Mouse (Mus musculus) frontal cortex, adult (tissue): ENCODE measurements around the gene Mttp.

ENCODE experiments used
- ATAC-seq: cut with Nextera tagmentation; 2 replicates; pipeline ENCODE4 v1.9.2; 2017; ENCODE audit warnings: mild to moderate bottlenecking, moderate library complexity, mixed read lengths; ENCODE audit not compliant: low TSS enrichment

The Mttp gene

DNA sequence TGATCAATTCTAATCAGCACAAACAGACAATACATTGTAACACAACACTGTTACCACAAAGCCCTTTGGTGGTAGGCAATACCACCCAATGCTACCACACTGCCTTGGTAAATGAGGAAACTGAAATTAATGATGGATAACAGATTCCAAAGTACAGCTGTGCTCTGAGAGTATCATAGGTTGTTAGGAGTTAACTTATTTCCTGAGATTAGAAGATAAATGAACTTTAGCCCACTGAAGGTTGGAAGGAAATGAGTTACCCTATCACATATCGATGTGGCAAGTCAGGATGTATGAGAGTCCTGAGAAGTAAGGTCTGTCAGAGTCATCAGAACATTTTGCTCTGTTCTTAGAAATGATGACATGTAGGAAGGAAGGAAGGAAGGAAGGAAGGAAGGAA, 10.2 kb downstream of the Mttp start:
- ATAC-seq: no peak

DNA sequence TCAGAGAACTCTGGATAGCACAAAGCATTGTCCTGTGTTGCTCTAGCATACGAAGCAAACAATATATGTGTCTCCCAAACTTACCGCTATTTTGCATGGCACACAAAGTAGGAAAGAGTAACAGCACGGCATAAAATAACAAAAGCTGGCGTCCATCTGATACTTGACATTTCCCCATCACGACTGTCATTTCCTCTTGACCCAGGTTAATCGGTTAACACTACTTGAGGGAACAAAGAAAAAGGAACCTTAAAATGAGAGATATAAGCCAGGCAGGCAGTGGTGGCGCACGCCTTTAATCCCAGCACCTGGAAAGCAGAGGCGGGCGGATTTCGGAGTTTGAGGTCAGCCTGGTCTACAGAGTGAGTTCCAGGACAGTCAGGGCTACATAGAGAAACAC, 10.9 kb downstream of the Mttp start:
- no peak for ATAC-seq

DNA sequence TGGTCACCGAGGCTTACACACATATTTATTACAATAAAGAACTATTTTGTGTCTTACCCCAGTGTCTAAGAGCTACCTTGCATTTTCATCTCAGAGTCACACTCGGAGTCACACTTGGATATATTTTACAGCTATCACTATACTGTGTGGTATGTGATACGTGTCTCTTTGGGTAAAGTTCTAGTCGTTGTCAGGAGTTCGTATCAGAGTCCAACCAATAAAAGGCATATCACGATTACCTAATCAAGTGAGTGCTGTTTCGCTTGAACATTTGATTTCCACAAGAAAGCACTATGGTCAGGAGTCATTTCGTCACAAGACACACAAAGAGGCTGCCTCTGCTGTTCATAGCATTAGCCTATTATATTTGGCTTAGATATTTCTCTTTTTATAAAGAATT, 11.3 kb downstream of the Mttp start:
- ATAC-seq: no peak

DNA sequence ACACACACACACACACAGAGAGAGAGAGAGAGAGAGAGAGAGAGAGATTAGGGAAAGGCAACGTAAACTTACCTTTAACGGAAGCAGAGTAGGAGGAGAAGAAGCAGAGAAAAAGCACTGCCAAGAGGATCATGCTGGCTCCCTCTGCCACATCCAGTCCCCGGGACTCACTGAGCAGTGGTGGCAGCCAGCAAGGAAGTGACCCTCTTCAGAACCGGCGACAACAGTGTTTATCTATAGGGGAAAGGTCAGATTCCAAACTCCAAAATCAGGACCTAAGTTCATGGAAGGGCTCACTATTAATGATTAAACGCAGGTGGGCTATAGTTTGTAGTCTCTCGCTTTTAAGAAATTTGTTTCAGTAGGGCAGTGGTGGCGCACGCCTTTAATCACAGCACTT, 13.6 kb downstream of the Mttp start:
- no peak for ATAC-seq

- no peak for ATAC-seq
Measured at GRCm38 (mm10) chr3:138130692-138131091, 14.1 kb downstream of the Mttp start.

- ATAC-seq: no peak
Measured at GRCm38 (mm10) chr3:138129110-138129509, 15.7 kb downstream of the Mttp start.

DNA sequence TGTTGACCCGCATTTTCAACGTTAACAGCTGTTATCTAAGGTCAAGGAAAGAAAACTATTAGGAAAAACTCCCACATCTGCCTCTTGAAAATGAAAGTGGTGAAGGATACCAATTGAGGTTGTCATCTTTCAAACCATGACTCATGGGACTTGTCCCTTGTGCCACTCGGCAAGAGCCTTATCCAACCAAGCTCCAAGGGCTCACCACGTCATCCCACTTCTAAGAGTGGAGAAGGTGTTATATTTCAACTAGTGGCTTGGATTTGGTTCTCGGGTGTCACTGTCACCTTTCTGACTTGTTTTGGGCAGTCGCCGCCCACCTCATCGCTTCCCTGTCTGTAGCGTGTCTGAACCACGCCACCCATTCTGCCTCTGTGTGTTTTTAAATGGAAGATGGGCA, 20.9 kb downstream of the Mttp start:
- no peak for ATAC-seq

DNA sequence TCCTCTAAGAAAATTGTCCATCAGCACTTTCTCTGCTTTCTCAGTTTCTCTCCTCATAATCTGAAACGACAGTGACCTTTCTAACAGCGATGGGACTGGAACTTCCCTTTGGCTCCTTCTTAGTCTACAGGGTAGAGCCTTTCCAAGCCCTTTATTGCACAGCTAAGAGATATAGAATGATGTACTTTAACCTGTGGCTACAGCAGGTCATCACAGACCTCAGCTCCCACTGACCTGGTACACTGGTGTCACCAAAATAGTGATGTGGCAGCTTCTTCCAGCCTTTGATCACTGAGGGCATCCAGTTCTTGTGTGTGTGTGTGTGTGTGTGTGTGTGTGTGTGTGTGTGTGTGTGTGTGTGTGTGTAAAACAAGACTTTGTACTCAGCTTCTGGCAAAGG, 23.3 kb downstream of the Mttp start:
- no peak for ATAC-seq

GRCm38 (mm10) chr3:138119444-138120105, 25.2 kb downstream of the Mttp start:
- 0 out of 2 replicates have a peak, but pooled peaks have one; percentile 11 for ATAC-seq

DNA sequence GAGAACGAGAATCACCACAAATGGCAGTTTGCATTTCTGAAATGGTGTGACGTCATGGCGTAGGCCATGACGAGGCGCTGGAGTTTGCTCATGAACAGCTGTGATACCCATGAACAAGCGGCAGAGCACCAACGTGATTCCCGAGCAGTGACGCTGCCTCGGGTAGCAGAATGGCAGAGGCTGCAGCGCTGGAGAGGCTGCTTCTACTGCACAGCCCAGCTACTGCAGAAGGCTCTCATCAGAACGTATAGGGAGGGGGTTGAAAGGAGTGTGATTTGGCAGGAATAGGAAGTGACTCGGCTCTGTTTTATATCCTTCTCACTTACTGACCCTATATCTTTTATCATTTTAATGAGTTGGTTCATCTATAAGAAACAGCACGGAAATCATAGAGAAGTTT, 25.9 kb downstream of the Mttp start:
- ATAC-seq: peak; percentile 79

DNA sequence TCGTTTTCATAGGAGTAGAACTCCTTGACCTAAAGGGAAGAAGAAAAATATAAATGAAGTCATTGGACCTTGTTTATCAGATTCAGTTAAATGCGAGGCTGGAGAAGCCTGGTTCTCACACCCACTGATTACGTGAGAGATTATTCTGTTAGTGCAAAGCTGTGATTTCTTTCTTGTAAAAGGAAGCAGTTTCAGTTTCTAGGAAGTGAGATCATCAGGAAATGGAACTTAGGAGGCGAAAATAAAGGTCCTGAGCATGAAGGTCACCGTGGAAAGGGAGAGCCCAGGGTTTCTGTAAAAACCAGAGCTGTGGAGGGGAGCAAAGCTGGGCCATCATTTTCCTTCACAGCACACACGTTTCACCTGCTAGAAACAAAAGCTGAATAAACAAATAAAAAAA, 26.4 kb downstream of the Mttp start:
- 0 out of 2 replicates have a peak, but pooled peaks have one; percentile 23 for ATAC-seq

DNA sequence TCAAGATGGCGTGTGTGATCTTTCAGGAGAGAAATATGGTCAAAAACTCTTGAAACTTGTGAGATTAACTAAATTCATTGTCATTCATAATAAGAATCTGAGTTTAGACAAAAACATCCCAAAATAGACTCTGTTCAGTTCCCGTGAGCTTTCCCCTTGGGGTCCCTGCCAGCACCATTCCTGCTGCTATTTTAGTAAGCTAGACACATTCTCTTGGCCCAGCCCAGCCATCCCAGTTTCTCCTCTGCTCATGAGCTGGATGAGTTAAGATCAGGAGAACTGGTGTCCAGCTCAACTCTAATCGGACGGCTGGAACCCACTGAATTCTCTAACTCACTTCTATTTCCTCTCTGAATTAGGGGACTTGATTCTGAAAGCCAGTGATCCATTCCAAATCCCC, 27.9 kb downstream of the Mttp start:
- ATAC-seq: no peak

DNA sequence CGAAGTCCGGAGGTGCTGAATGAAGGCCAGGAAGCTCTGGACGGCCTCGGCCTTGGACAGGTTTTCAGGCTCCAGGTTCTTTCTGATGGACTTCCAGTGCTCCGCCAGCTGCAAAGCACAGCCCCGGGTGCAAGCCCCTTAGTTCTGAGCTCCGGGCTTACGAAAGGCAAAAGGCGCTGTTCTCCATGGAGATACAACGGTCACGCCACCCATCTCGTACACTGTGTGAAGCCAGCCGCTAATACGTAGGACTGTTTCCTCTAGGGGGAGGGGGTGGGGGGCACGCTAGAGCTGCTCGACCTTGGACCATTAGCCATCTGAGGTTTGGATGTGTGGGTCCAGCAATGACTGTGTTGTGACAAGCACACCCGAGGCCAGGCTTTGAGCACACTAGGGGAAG, 30.7 kb downstream of the Mttp start:
- ATAC-seq: no peak

GRCm38 (mm10) chr3:138110910-138111782, 33.6 kb downstream of the Mttp start:
- ATAC-seq: no peak

DNA sequence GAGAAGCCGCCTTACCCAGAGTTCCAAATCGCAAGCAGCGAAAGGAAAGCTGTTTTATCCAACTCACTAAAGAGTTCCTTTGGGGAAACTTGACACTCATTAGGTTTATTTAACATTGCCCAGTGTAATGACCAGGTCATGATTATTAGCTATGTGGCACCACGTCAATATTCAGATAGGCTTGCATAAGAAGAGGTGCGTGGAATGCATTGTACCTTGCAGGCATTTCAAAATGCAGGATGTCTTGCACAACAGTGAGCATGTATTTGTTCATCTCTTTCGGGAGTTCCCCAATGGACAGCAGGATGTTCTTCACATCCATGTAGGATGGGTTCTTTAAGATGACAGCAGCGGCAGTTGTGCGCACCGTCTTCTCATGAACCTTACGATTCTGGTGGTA, 37.9 kb downstream of the Mttp start:
- ATAC-seq: no peak

DNA sequence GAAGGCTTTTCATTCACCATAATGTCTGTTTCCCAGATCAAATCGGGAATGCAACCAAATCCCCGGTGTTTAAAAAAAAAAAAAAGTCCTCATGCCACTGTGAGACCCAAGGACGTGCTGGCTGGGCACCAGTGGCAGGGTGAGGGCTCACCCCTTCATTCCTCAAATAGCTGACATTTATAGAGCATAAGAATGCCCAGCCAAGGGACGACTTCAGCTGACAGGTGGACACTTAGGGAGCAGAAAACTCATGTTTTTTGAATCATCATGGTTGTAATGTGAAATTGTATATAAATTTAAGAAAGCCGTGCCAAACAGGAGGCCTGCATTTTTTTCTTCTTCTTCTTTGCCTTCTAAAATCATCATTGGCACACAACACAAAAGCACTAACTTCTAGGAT, 39.7 kb downstream of the Mttp start:
- no peak for ATAC-seq

DNA sequence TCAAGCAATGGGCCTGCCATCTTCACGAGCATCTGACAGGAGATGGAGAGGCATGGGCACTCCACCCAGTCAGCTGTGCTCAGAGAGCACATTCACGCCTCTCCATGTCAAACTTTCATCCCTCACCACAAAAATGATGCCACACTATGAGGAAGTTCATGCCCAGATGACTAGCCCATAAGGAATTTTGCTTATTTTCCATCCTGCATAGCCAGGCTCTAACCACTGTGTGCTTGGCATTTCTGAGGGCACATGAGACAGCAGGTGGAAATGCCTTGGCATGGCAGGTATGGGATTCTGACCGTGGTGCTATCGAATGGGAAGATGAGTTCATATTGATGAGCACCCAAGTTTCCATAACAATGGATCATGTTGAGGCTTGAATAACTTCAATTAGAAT, 41.1 kb downstream of the Mttp start:
- no peak for ATAC-seq

DNA sequence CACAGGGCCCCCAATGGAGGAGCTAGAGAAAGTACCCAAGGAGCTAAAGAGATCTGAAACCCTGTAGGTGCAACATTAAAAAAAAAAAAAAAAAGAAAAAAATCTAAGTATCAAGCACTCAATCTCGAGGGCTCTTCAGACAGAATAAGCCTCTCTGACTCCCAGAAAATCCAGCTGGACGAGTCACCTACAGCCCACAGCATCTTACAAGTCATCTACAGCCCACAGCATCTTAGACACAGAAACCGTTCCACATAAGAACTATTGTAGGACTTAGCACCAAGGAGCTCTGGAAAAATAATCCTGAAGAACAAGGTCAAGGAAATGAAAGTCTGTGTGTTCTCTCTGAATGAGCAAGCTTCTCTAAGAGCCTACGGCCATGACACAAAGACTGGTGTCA, 42.8 kb downstream of the Mttp start:
- no peak for ATAC-seq

DNA sequence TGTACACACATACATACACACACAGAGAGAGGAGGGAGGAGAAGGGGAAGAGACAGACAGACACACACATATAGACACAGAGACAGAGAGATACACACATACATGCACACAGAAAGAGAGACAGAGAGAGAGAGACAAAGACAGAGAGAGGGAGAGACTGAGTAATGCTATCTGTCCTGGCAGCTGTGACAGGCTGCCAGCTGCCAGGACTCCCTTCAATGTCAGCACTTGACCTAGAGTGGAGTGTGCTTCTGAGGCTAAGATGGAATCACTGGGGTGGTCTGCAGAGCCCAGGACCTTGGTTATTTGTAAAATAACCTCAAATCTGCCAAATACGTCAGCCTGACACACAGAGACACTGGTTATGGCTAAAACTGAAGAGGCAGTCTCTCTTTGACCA, 47.0 kb downstream of the Mttp start:
- ATAC-seq: no peak

DNA sequence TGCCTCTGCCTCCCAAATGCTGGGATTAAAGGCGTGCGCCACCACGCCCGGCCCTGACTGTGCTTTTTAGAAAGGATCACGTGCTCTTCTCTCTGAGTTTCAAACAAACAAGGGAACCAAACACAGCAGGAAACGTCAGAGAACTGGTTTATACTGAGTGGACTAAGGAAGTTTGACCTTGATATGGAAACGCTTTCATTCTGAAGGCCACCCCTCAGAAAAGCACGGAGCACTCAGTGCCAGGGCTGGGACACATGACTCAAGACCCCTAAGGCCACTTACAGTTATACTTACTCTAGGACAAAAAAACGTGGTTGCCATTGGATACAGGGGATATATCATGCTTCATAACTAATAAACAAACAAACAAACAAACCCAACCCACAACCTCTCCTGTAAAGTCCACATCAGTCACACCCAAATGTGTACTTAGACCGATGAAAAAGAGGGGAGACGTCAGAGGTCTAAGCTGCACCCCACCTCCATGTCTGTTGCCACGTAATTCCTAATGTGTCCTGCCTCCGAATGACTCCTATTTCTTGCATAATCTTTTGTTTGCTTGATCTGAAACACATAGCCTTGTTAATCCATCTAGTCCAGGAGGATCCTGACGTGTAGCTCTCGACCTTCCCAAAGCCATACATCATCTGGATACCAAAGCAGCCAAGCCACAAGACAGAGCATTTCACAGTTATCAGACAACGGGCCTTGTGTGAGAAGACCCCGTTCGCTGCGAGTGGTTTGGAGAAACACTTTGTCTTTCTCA, 48.3 kb downstream of the Mttp start:
- ATAC-seq: no peak

- peak; percentile 62 for ATAC-seq
Measured at GRCm38 (mm10) chr3:138095718-138096117, 49.0 kb downstream of the Mttp start.

- peak; percentile 91 for ATAC-seq
Measured at GRCm38 (mm10) chr3:138095301-138095700, 49.5 kb downstream of the Mttp start.

DNA sequence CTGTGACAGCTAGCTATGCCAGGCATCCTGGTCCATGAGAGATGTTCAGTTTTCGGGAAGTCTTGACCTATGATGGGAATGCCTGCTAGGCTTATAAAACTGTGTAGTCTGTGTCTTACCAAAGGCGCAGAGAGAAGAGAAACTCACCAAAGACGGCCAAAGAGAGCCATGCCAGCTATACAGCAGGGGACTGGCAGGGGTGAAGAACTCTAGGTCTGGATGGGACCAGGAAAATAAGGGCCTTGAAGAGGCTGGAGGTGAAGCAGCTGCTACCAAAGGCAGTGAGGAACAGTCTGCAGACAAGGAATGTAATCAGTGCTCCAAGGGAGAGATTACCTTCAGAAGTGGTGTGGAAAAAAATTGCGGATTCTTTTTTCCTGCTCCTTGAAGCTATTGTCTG, 60.9 kb downstream of the Mttp start:
- ATAC-seq: peak; percentile 13; the same call in 1 of the 2 replicates
